Comparison of ENCODE assay signal across 29 mouse cellular contexts in genomic region chr1:135916486-135917058, GRCm38 (mm10). TPM values are rescaled to one million over a fixed set of nuclear protein-coding genes. Genes with fewer than 3 reads are reported as not detected.
DNase-seq lines count a peak whose midpoint lies in the region; ATAC-seq and TF ChIP-seq lines count a peak whose summit lies in the region.
"Had no signal": no experiment of that assay in that cellular context is flagged by ENCODE, and none has a peak within 500 bp of the region (broad histone marks: within the 10 kb centered on the region; RNA-seq: fewer than 3 reads in every experiment).

No protein-coding gene starts in this region.

- ATAC-seq in embryonic facial prominence, embryonic 13.5 days (ENCODE audit: insufficient number of reproducible peaks, insufficient read depth, low FRiP score, low TSS enrichment, low read depth): no peak
- ATAC-seq: forebrain, embryonic 14.5 days; intestine, postnatal 0 days had no signal

- H3K4me2 ChIP-seq in embryonic facial prominence, embryonic 13.5 days: peak overlapping the region; percentile 24
- peak overlapping the region; percentile 99 for H3K4me2 ChIP-seq in myocyte (ENCODE audit: low read depth)
- H3K4me2 ChIP-seq: heart, embryonic 11.5 days; hindbrain, embryonic 12.5 days; lung, embryonic 15.5 days; midbrain, embryonic 12.5 days had no signal

- no peaks in the 10 kb centered on the region for H3K36me3 ChIP-seq in embryonic facial prominence, embryonic 13.5 days
- no peaks in the 10 kb centered on the region for H3K36me3 ChIP-seq in embryonic facial prominence, embryonic 10.5 days (replicated peaks)
- peaks cover 9% of the 10 kb centered on the region for H3K36me3 ChIP-seq in myocyte (ENCODE audit: control insufficient read depth, insufficient read depth)
- H3K36me3 ChIP-seq: hindbrain, embryonic 12.5 days; lung, embryonic 15.5 days; midbrain, embryonic 12.5 days had no signal

- no peak overlapping the region for H3K4me3 ChIP-seq in embryonic facial prominence, embryonic 13.5 days
- no peak overlapping the region for H3K4me3 ChIP-seq in embryonic facial prominence, embryonic 10.5 days
- H3K4me3 ChIP-seq in myocyte: peak overlapping the region; percentile 85
- H3K4me3 ChIP-seq: hindbrain, embryonic 12.5 days; lung, embryonic 15.5 days; midbrain, embryonic 12.5 days had no signal

- TF ChIP-seq POLR2A in myocyte (IDR thresholded peaks at IDR 0.05; ENCODE audit: insufficient read length, low read depth): no peak

- H3K27ac ChIP-seq in embryonic facial prominence, embryonic 13.5 days: no peak overlapping the region
- no peak overlapping the region for H3K27ac ChIP-seq in embryonic facial prominence, embryonic 10.5 days (replicated peaks)
- H3K27ac ChIP-seq: hindbrain, embryonic 12.5 days; lung, embryonic 15.5 days; midbrain, embryonic 12.5 days had no signal

- peaks cover 11% of the 10 kb centered on the region; the same call in 1 of the 2 replicates for H3K4me1 ChIP-seq in embryonic facial prominence, embryonic 13.5 days
- peaks cover 14% of the 10 kb centered on the region for H3K4me1 ChIP-seq in embryonic facial prominence, embryonic 10.5 days

- H3K9me3 ChIP-seq in embryonic facial prominence, embryonic 13.5 days: no peaks in the 10 kb centered on the region
- no peaks in the 10 kb centered on the region for H3K9me3 ChIP-seq in embryonic facial prominence, embryonic 10.5 days
- H3K9me3 ChIP-seq: hindbrain, embryonic 12.5 days; lung, embryonic 15.5 days; midbrain, embryonic 12.5 days had no signal

- peaks cover 75% of the 10 kb centered on the region for H3K27me3 ChIP-seq in embryonic facial prominence, embryonic 13.5 days
- peaks cover 95% of the 10 kb centered on the region for H3K27me3 ChIP-seq in embryonic facial prominence, embryonic 10.5 days (replicated peaks; ENCODE audit: low read depth, poor library complexity, severe bottlenecking)
- no peaks in the 10 kb centered on the region for H3K27me3 ChIP-seq in myocyte (ENCODE audit: control insufficient read depth, insufficient read depth, insufficient read length)

- 24% methylated on average over 5 of the region's 5 CpGs for WGBS in embryonic facial prominence, embryonic 13.5 days
- WGBS in embryonic facial prominence, embryonic 10.5 days: 28% methylated on average over 5 of the region's 5 CpGs

- H3K79me2 ChIP-seq in myocyte (ENCODE audit: control insufficient read depth, insufficient read depth): peaks cover 70% of the 10 kb centered on the region

- H3K9ac ChIP-seq in embryonic facial prominence, embryonic 13.5 days: no peak overlapping the region
- H3K9ac ChIP-seq: hindbrain, embryonic 12.5 days; lung, embryonic 15.5 days; midbrain, embryonic 12.5 days had no signal

- H3ac ChIP-seq in myocyte (ENCODE audit: control insufficient read depth, insufficient read length): no peak overlapping the region

- no peak for DNase-seq in embryonic facial prominence, embryonic 10.5 days (ENCODE audit: low spot score)
- peak; percentile 35 for DNase-seq in adipocyte (ENCODE audit: low spot score)
- DNase-seq in brain, adult 2 months (ENCODE audit: low read depth, low spot score): peak; percentile 13
- no peak for DNase-seq in thymus, postnatal 0 days (ENCODE audit: low spot score)
- DNase-seq in layer of hippocampus, postnatal 25 days (ENCODE audit: extremely low spot score in 1 of 2, low spot score in 1 of 2): no peak
- no peak for DNase-seq in thymus, postnatal 36 days
- DNase-seq: adrenal gland, adult 8-10 months; B cell, adult 2 months; embryo, embryonic 11 days; gastrocnemius, postnatal 14 days; heart, postnatal 36 days; kidney, postnatal 14 days; layer of hippocampus, adult 9-11 months; liver; thymus, adult 18-20 months; thymus, postnatal 4 days had no signal

TF ChIP-seq in myocyte, 11 proteins besides CTCF, POLR2A, EP300 and RAD21:
- TF ChIP-seq MYOD1 (IDR thresholded peaks at IDR 0.05; ENCODE audit: control insufficient read depth in 1 of 3, insufficient read length in 2 of 3, low read depth in 2 of 3): no peak
- no peak for TF ChIP-seq CEBPB (IDR thresholded peaks at IDR 0.05; ENCODE audit: insufficient read depth, poor library complexity, severe bottlenecking)
- no peak for TF ChIP-seq TCF3 (IDR thresholded peaks at IDR 0.05; ENCODE audit: insufficient read length, low read depth)
- TF ChIP-seq REST (IDR thresholded peaks at IDR 0.05; ENCODE audit: insufficient read depth, insufficient read length): no peak
- no peak for TF ChIP-seq SRF (IDR thresholded peaks at IDR 0.05; ENCODE audit: control insufficient read depth, insufficient read length, low read depth)
- TF ChIP-seq USF1 (IDR thresholded peaks at IDR 0.05; ENCODE audit: low read depth): no peak
- no peak for TF ChIP-seq MAX (IDR thresholded peaks at IDR 0.05; ENCODE audit: low read depth)
- TF ChIP-seq MYOG (IDR thresholded peaks at IDR 0.05; ENCODE audit: control insufficient read depth in 1 of 3, insufficient read depth in 1 of 3, insufficient read length in 2 of 3, low read depth in 2 of 3): no peak
- TF ChIP-seq E2F4 (IDR thresholded peaks at IDR 0.05; ENCODE audit: insufficient read depth): no peak
- TF ChIP-seq POLR2AphosphoS2 (IDR thresholded peaks at IDR 0.05; ENCODE audit: insufficient read length, low read depth): no peak
- no peak for TF ChIP-seq TCF12 (IDR thresholded peaks at IDR 0.05; ENCODE audit: insufficient read depth, poor library complexity, severe bottlenecking)
TF ChIP-seq in myocyte: peak in this region for 0.

RNA-seq across cellular contexts. Expression of gene Pkp1, which starts 2.4 kb away (rescaled TPM):
- 12.4 and 14.7 TPM in 2 replicates for polyA plus RNA-seq in embryonic facial prominence, embryonic 13.5 days (2015; fragmentation: Nextera tagmentation; extraction: Ambion mirVana)
- polyA plus RNA-seq in embryonic facial prominence, embryonic 10.5 days (2016; fragmentation: Nextera tagmentation; extraction: Ambion mirVana): 0.25 TPM in 1 of 2 replicates, not detected in the other
- polyA plus RNA-seq in myocyte (2012; fragmentation: generic; extraction: Trizol): 74.8 TPM
- 6.5 and 7.3 TPM in 2 replicates for polyA plus RNA-seq in thymus, postnatal 0 days (2015; fragmentation: Nextera tagmentation; extraction: Ambion mirVana)
- total RNA-seq in layer of hippocampus, postnatal 25 days (2021): not detected
- total RNA-seq: gastrocnemius, postnatal 14 days; granulocyte monocyte progenitor cell, adult 5-6 weeks; heart, postnatal 36 days; megakaryocyte, adult 5-6 weeks had no signal
- polyA plus RNA-seq: forebrain, embryonic 14.5 days; kidney, embryonic 14.5 days; liver, embryonic 16.5 days; neural tube, embryonic 14.5 days had no signal

Comparison
In these comparisons a context has a peak if more than half of its experiments do, and no peak if none do; other contexts are left out.
1. DNase-seq: peak in adipocyte (single experiment) and brain, adult 2 months (single experiment); none in embryonic facial prominence, embryonic 10.5 days (single experiment), thymus, postnatal 0 days (single experiment), layer of hippocampus, postnatal 25 days (0 of 2) and thymus, postnatal 36 days (0 of 2).